ENCODE assay signal across 8 mouse cellular contexts in the genomic region with DNA sequence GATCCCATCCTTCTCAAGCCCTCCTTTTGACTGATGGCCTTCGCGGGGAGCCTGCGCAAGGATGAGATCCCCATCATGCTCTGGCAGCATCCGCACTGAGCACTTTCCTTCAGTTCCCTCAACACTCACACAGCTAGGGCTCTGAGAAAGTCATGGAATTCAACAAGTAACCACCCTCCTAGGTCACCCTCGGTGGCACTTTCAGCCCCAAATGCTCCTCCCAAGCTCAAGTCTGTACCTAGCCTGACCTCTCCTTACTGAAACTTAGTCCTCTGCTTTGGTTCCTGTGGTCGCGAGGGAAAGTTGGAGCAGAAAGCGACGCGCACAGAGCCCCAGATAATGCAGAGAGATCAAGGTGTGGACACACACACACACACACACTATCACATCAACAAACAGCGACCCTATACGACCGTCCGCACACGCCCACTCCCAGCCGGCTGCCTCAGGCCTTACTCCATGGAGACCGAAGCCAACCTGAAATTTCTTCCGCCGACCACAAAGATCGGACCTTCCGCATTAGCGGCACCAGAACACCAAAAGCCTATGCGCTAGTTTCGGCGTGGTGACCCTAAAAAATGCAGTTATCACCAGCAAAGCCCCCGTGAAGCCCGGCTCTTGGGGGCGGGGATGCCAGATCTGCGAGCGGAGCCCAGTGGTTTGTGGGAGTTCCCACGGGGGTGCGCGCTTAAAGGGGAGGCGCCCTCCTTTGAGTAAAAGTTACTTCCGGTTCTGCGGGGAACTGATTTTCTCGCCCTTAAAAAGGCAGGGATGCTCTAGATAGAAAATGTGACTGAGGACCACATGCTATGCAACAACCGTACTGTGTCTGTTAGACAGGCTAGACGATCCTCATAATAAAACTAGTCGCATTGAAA. TPM values are rescaled to one million over a fixed set of nuclear protein-coding genes. Genes with fewer than 3 reads are reported as not detected.
DNase-seq lines count a peak whose midpoint lies in the region; ATAC-seq and TF ChIP-seq lines count a peak whose summit lies in the region.

Gene Zfp974, minus strand, starts transcription at position 643 of the 878 bp plus-strand sequence.

- TF ChIP-seq CTCF in thymus, adult 2 months (IDR thresholded peaks at IDR 0.05; ENCODE audit: borderline replicate concordance, control insufficient read depth, extremely low read depth, insufficient read depth, low read length, poor library complexity) = no peak

- no peaks in the 10 kb centered on the region for H3K27me3 ChIP-seq in forebrain, embryonic 13.5 days
- no peaks in the 10 kb centered on the region for H3K27me3 ChIP-seq in lung, embryonic 15.5 days
- no peaks in the 10 kb centered on the region for H3K27me3 ChIP-seq in thymus, adult 2 months (ENCODE audit: control insufficient read depth, insufficient read depth, low read length)

- WGBS in forebrain, embryonic 13.5 days = 4% methylated on average over 40 of the region's 40 CpGs
- WGBS in lung, embryonic 15.5 days = 4% methylated on average over 40 of the region's 40 CpGs
- WGBS in thymus, adult 2 months = 7% methylated on average over 40 of the region's 40 CpGs

- ATAC-seq in forebrain, embryonic 13.5 days = peak; percentile 91
- ATAC-seq in lung, embryonic 15.5 days (ENCODE audit: borderline replicate concordance, extremely low read depth, low FRiP score, low TSS enrichment) = peak; percentile 78

- peaks cover 10% of the 10 kb centered on the region for H3K4me1 ChIP-seq in forebrain, embryonic 13.5 days
- H3K4me1 ChIP-seq in lung, embryonic 15.5 days = peaks cover 13% of the 10 kb centered on the region
- peaks cover 13% of the 10 kb centered on the region for H3K4me1 ChIP-seq in thymus, adult 2 months (replicated peaks; ENCODE audit: control insufficient read depth, insufficient read depth, low read length)

- H3K36me3 ChIP-seq in forebrain, embryonic 13.5 days (ENCODE audit: poor library complexity, severe bottlenecking) = peaks cover 16% of the 10 kb centered on the region
- peaks cover 7% of the 10 kb centered on the region; the same call in 1 of the 2 replicates for H3K36me3 ChIP-seq in lung, embryonic 15.5 days
- H3K36me3 ChIP-seq in thymus, adult 2 months (ENCODE audit: control insufficient read depth, insufficient read depth, low read length) = no peaks in the 10 kb centered on the region

- H3K27ac ChIP-seq in forebrain, embryonic 13.5 days = peak within 1 kb of the TSS; percentile 31; the same call in 1 of the 2 replicates
- H3K27ac ChIP-seq in lung, embryonic 15.5 days = no peak within 1 kb of the TSS
- no peak within 1 kb of the TSS for H3K27ac ChIP-seq in thymus, adult 2 months (ENCODE audit: control insufficient read depth, insufficient read depth, low read length)

- H3K9me3 ChIP-seq in forebrain, embryonic 13.5 days (replicated peaks) = no peaks in the 10 kb centered on the region
- H3K9me3 ChIP-seq in lung, embryonic 15.5 days = no peaks in the 10 kb centered on the region

- TF ChIP-seq POLR2A in thymus, adult 2 months (IDR thresholded peaks at IDR 0.05; ENCODE audit: control insufficient read depth, extremely low read depth, insufficient read depth, low read length, poor library complexity) = no peak

- intact Hi-C loops in heart, postnatal 10 days (cut with DNase I) = loop anchor here (5.0 kb wide), 1 partner anchor 72 kb away; the partner anchor contains the start of gene Zfp607a

- peak; percentile 62 for DNase-seq in ES-CJ7 (ENCODE audit: low read depth, low spot score)
- peak; percentile 37 for DNase-seq in c-Kit-positive CD71-negative TER-119-negative erythroid progenitor cells, embryonic 14.5 days (ENCODE audit: low read depth)
- DNase-seq in heart, postnatal 10 days = peak; percentile 68 to 74
- peak; percentile 79 to 85 for DNase-seq in kidney, postnatal 4 days
- peak; percentile 16 for DNase-seq in ovary, adult 18-20 months (ENCODE audit: low spot score)
- DNase-seq in thymus, adult 2 months = peak; percentile 62

- peak within 1 kb of the TSS; percentile 78 for H3K9ac ChIP-seq in forebrain, embryonic 13.5 days
- H3K9ac ChIP-seq in lung, embryonic 15.5 days = peak within 1 kb of the TSS; percentile 68

- peak within 1 kb of the TSS; percentile 74 for H3K4me3 ChIP-seq in forebrain, embryonic 13.5 days
- H3K4me3 ChIP-seq in lung, embryonic 15.5 days = peak within 1 kb of the TSS; percentile 71
- peak within 1 kb of the TSS; percentile 76 for H3K4me3 ChIP-seq in thymus, adult 2 months (ENCODE audit: control insufficient read depth, insufficient read depth, low read length)

- H3K4me2 ChIP-seq in forebrain, embryonic 13.5 days = peak within 1 kb of the TSS; percentile 93
- peak within 1 kb of the TSS; percentile 75 for H3K4me2 ChIP-seq in lung, embryonic 15.5 days

RNA-seq across cellular contexts. Expression of gene Zfp974, which starts in this region (rescaled TPM):
- 14.9 and 17.2 TPM in 2 replicates for polyA plus RNA-seq in forebrain, embryonic 13.5 days (2015; fragmentation: Nextera tagmentation; extraction: Ambion mirVana)
- total RNA-seq in heart, postnatal 10 days (2021) = 1 to 10 TPM; 6.2 to 8.5 TPM
- polyA plus RNA-seq in lung, embryonic 15.5 days (2015; fragmentation: Nextera tagmentation; extraction: Ambion mirVana) = 8.7 and 8.9 TPM in 2 replicates
- 0.94 and 1.0 TPM in 2 replicates for polyA plus RNA-seq in thymus, adult 2 months (2012; rRNA removed)

Comparison
In these comparisons a context has a peak if more than half of its experiments do, and no peak if none do; other contexts are left out.
1. DNase-seq: peak in every context shown above with its lines; median percentile 82 in kidney, postnatal 4 days; 71 in heart, postnatal 10 days; 62 in ES-CJ7; 62 in thymus, adult 2 months; 37 in c-Kit-positive CD71-negative TER-119-negative erythroid progenitor cells, embryonic 14.5 days; 16 in ovary, adult 18-20 months.